Mouse (Mus musculus): ENCODE measurements around the gene Atad1.

GRCm38 (mm10) chr19:32720319-32720718, 19.3 kb downstream of the Atad1 start:
- TF ChIP-seq CTCF (IDR thresholded peaks at IDR 0.05) (no peak), EP300 (IDR thresholded peaks at IDR 0.05) (no peak)

All from lung, postnatal 0 days (tissue).